Mouse (Mus musculus) heart, adult 2 months (tissue): ENCODE data around the gene Sun5.

ENCODE experiments used
- CTCF ChIP-seq: fragments of 200-600 bp; IDR thresholded peaks from 2 replicates; pipeline ENCODE4 v1.8.1; 2022; ENCODE audit warnings: antibody characterized with exemption, mild to moderate bottlenecking, moderate library complexity
- EP300 ChIP-seq: fragments of 200-500 bp; IDR thresholded peaks from 2 replicates; pipeline ENCODE4 v1.6.1; 2011; ENCODE audit warnings: low read depth, low read length, control low read depth; ENCODE audit not compliant: insufficient read depth

DNA sequence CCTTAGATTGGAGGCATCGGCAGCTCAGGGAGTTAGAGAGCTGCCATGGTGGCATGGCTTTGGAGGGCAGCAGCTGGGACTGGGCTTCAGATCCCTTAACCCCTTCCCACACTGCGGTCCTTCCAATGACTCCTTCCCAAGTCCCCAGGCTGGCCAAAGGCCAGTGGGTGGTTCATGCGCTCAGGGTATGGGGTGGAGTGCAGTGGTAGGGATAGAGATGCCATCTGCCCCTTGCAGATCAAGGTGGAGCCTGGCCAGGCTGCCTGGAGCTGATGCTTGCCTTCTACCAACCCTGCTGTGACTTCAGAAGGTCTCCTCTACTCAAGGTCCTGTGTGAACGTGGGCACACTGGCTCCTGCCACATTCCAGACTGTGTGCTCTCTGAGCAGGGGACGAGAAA lies 28.2 kb upstream of the Sun5 start:
- TF ChIP-seq CTCF (no peak), EP300 (no peak)
